Mouse (Mus musculus): ENCODE measurements at regions not wholly inside any gene's neighbourhood (a gene's known extent, or its start where the extent isn't known, plus 50 kb on each side); places are given as distances from the start of the nearest gene placed in this dataset.

GRCm38 (mm10) chr8:89823631-89824030 is 524.5 kb downstream of the Tox3 start:
- TF ChIP-seq TCF12 (IDR thresholded peaks at IDR 0.05; ENCODE audit: low read depth, low read length) (no peak), HCFC1 (IDR thresholded peaks at IDR 0.05; ENCODE audit: low read depth, low read length) (no peak), ZMIZ1 (IDR thresholded peaks at IDR 0.05; ENCODE audit: low read depth, low read length) (no peak), MAX (IDR thresholded peaks at IDR 0.05; ENCODE audit: low read length) (no peak), NRF1 (IDR thresholded peaks at IDR 0.05; ENCODE audit: low read depth, low read length) (no peak), POLR2A (IDR thresholded peaks at IDR 0.05; ENCODE audit: low read depth, low read length) (no peak), CTCF (conservative IDR thresholded peaks at IDR 0.05 in 1 of 2, IDR thresholded peaks at IDR 0.05 in 1 of 2; ENCODE audit: low read depth in 2 of 2, low read length in 2 of 2) (no peak), E2F4 (IDR thresholded peaks at IDR 0.05; ENCODE audit: insufficient replicate concordance, low read depth, low read length) (no peak), JUND (conservative IDR thresholded peaks at IDR 0.05; ENCODE audit: low read depth, low read length) (no peak), CHD1 (IDR thresholded peaks at IDR 0.05; ENCODE audit: low read depth, low read length) (no peak), ZNF384 (IDR thresholded peaks at IDR 0.05; ENCODE audit: low read depth, low read length) (no peak)
